Mouse (Mus musculus): Measurements from ENCODE around the gene Arhgef39. TPM values are rescaled to one million over a fixed set of nuclear protein-coding genes. Genes with fewer than 3 reads are reported as not detected.

Gene Arhgef39
- total and polyA plus RNA-seq, 2 experiments from 2014 or later = 8.8 to 18.7 TPM

- Histone ChIP-seq H3K9ac (replicated peaks; ENCODE audit: low read depth, low read length) (no peak overlapping the region), H3K4me1 (ENCODE audit: control insufficient read depth, insufficient read depth) (no peaks in the 10 kb centered on the region), H3K27ac (ENCODE audit: low read depth) (no peak overlapping the region), H3K4me2 (ENCODE audit: low read depth, low read length) (no peak overlapping the region), H3K36me3 (replicated peaks; ENCODE audit: control insufficient read depth, insufficient read depth, low read length) (no peaks in the 10 kb centered on the region), H3K9me3 (replicated peaks; ENCODE audit: control insufficient read depth, low read length) (no peaks in the 10 kb centered on the region), H3K27me3 (ENCODE audit: control insufficient read depth, insufficient read depth, low read length) (no peaks in the 10 kb centered on the region), H3K4me3 (ENCODE audit: low read depth, low read length) (no peak overlapping the region)
- no peak for DNase-seq (ENCODE audit: low spot score)
- no peak for TF ChIP-seq EP300 (IDR thresholded peaks at IDR 0.05; ENCODE audit: low read depth)
- no peak for ATAC-seq (ENCODE audit: insufficient read depth, low read depth)
- WGBS = 86% methylated on average over 10 of the region's 10 CpGs
Measured at GRCm38 (mm10) chr4:43470301-43470700, 29.2 kb downstream of the Arhgef39 start.

- Histone ChIP-seq H3K9me3 (replicated peaks; ENCODE audit: control insufficient read depth, low read length) (no peaks in the 10 kb centered on the region), H3K4me1 (ENCODE audit: control insufficient read depth, insufficient read depth) (no peaks in the 10 kb centered on the region), H3K4me3 (ENCODE audit: low read depth, low read length) (no peak overlapping the region), H3K36me3 (replicated peaks; ENCODE audit: control insufficient read depth, insufficient read depth, low read length) (no peaks in the 10 kb centered on the region), H3K27me3 (ENCODE audit: control insufficient read depth, insufficient read depth, low read length) (no peaks in the 10 kb centered on the region), H3K9ac (replicated peaks; ENCODE audit: low read depth, low read length) (no peak overlapping the region), H3K27ac (ENCODE audit: low read depth) (no peak overlapping the region), H3K4me2 (ENCODE audit: low read depth, low read length) (no peak overlapping the region)
- WGBS = 78% methylated on average over 7 of the region's 7 CpGs
- no peak for ATAC-seq (ENCODE audit: insufficient read depth, low read depth)
- no peak for TF ChIP-seq CTCF (IDR thresholded peaks at IDR 0.05; ENCODE audit: low read depth)
- TF ChIP-seq EP300 (IDR thresholded peaks at IDR 0.05; ENCODE audit: low read depth) = no peak
- DNase-seq (ENCODE audit: low spot score) = no peak
Measured at GRCm38 (mm10) chr4:43466872-43467271, 32.6 kb downstream of the Arhgef39 start.

- no peak for TF ChIP-seq CTCF (IDR thresholded peaks at IDR 0.05; ENCODE audit: low read depth)
- TF ChIP-seq EP300 (IDR thresholded peaks at IDR 0.05; ENCODE audit: low read depth) = no peak
- 82% methylated on average over 6 of the region's 6 CpGs for WGBS
- H3K9me3 ChIP-seq (replicated peaks; ENCODE audit: control insufficient read depth, low read length) = no peaks in the 10 kb centered on the region
- H3K4me3 ChIP-seq (ENCODE audit: low read depth, low read length) = no peak overlapping the region
- no peak overlapping the region for H3K9ac ChIP-seq (replicated peaks; ENCODE audit: low read depth, low read length)
- H3K36me3 ChIP-seq (replicated peaks; ENCODE audit: control insufficient read depth, insufficient read depth, low read length) = no peaks in the 10 kb centered on the region
- no peaks in the 10 kb centered on the region for H3K4me1 ChIP-seq (ENCODE audit: control insufficient read depth, insufficient read depth)
- DNase-seq (ENCODE audit: low spot score) = no peak
- H3K27me3 ChIP-seq (ENCODE audit: control insufficient read depth, insufficient read depth, low read length) = no peaks in the 10 kb centered on the region
- no peak for ATAC-seq (ENCODE audit: insufficient read depth, low read depth)
- no peak overlapping the region for H3K27ac ChIP-seq (ENCODE audit: low read depth)
- no peak overlapping the region for H3K4me2 ChIP-seq (ENCODE audit: low read depth, low read length)
Measured at GRCm38 (mm10) chr4:43465935-43466334, 33.6 kb downstream of the Arhgef39 start.

GRCm38 (mm10) chr4:43463102-43463501 is 36.4 kb downstream of the Arhgef39 start:
- Histone ChIP-seq H3K36me3 (replicated peaks; ENCODE audit: control insufficient read depth, insufficient read depth, low read length) (no peaks in the 10 kb centered on the region), H3K4me2 (ENCODE audit: low read depth, low read length) (no peak overlapping the region), H3K9ac (replicated peaks; ENCODE audit: low read depth, low read length) (no peak overlapping the region), H3K27ac (ENCODE audit: low read depth) (no peak overlapping the region), H3K4me1 (ENCODE audit: control insufficient read depth, insufficient read depth) (no peaks in the 10 kb centered on the region), H3K4me3 (ENCODE audit: low read depth, low read length) (no peak overlapping the region), H3K27me3 (ENCODE audit: control insufficient read depth, insufficient read depth, low read length) (no peaks in the 10 kb centered on the region), H3K9me3 (replicated peaks; ENCODE audit: control insufficient read depth, low read length) (no peaks in the 10 kb centered on the region)
- 74% methylated on average over 5 of the region's 5 CpGs for WGBS
- no peak for TF ChIP-seq EP300 (IDR thresholded peaks at IDR 0.05; ENCODE audit: low read depth)
- no peak for TF ChIP-seq CTCF (IDR thresholded peaks at IDR 0.05; ENCODE audit: low read depth)
- DNase-seq (ENCODE audit: low spot score) = no peak
- no peak for ATAC-seq (ENCODE audit: insufficient read depth, low read depth)

- no peaks in the 10 kb centered on the region for H3K9me3 ChIP-seq (replicated peaks; ENCODE audit: control insufficient read depth, low read length)
- no peak for TF ChIP-seq EP300 (IDR thresholded peaks at IDR 0.05; ENCODE audit: low read depth)
- TF ChIP-seq CTCF (IDR thresholded peaks at IDR 0.05; ENCODE audit: low read depth) = no peak
- no peak for DNase-seq (ENCODE audit: low spot score)
- no peak overlapping the region for H3K4me2 ChIP-seq (ENCODE audit: low read depth, low read length)
- ATAC-seq (ENCODE audit: insufficient read depth, low read depth) = no peak
- 22% methylated on average over 8 of the region's 8 CpGs for WGBS
- peaks cover 37% of the 10 kb centered on the region for H3K27me3 ChIP-seq (ENCODE audit: control insufficient read depth, insufficient read depth, low read length)
- H3K4me1 ChIP-seq (ENCODE audit: control insufficient read depth, insufficient read depth) = peaks cover 7% of the 10 kb centered on the region; the same call in 1 of the 2 replicates
- H3K27ac ChIP-seq (ENCODE audit: low read depth) = no peak overlapping the region
- no peak overlapping the region for H3K4me3 ChIP-seq (ENCODE audit: low read depth, low read length)
- H3K36me3 ChIP-seq (replicated peaks; ENCODE audit: control insufficient read depth, insufficient read depth, low read length) = no peaks in the 10 kb centered on the region
- no peak overlapping the region for H3K9ac ChIP-seq (replicated peaks; ENCODE audit: low read depth, low read length)
Measured at GRCm38 (mm10) chr4:43457124-43457523, 42.4 kb downstream of the Arhgef39 start.

GRCm38 (mm10) chr4:43456470-43456869 is 43.0 kb downstream of the Arhgef39 start:
- TF ChIP-seq CTCF (IDR thresholded peaks at IDR 0.05; ENCODE audit: low read depth) (no peak), EP300 (IDR thresholded peaks at IDR 0.05; ENCODE audit: low read depth) (no peak)
- DNase-seq (ENCODE audit: low spot score) (no peak), ATAC-seq (ENCODE audit: insufficient read depth, low read depth) (no peak)
- Histone ChIP-seq H3K9ac (replicated peaks; ENCODE audit: low read depth, low read length) (no peak overlapping the region), H3K27ac (ENCODE audit: low read depth) (no peak overlapping the region), H3K4me1 (ENCODE audit: control insufficient read depth, insufficient read depth) (peaks cover 9% of the 10 kb centered on the region; the same call in 1 of the 2 replicates), H3K27me3 (ENCODE audit: control insufficient read depth, insufficient read depth, low read length) (peaks cover 44% of the 10 kb centered on the region), H3K36me3 (replicated peaks; ENCODE audit: control insufficient read depth, insufficient read depth, low read length) (no peaks in the 10 kb centered on the region), H3K9me3 (replicated peaks; ENCODE audit: control insufficient read depth, low read length) (no peaks in the 10 kb centered on the region), H3K4me3 (ENCODE audit: low read depth, low read length) (no peak overlapping the region), H3K4me2 (ENCODE audit: low read depth, low read length) (no peak overlapping the region)
- WGBS = 32% methylated on average over 4 of the region's 4 CpGs

Data from heart, postnatal 0 days (tissue).